Mouse (Mus musculus) cerebellum, adult 2 months (tissue): ENCODE data around the gene Mrm3.

Experiments
- CTCF ChIP-seq: fragments of 200-500 bp; IDR thresholded peaks from 2 replicates; pipeline ENCODE4 v1.5.1; 2011; ENCODE audit warnings: low read depth, mild to moderate bottlenecking, control low read depth, low read length, moderate library complexity, borderline replicate concordance; ENCODE audit not compliant: insufficient read depth
- POLR2A ChIP-seq: fragments of 200-500 bp; IDR thresholded peaks from 2 replicates; pipeline ENCODE4 v1.6.1; 2011; ENCODE audit warnings: low read length, control low read depth, borderline replicate concordance; ENCODE audit not compliant: insufficient read depth

- TF ChIP-seq CTCF (no peak), POLR2A (no peak)
These were observed 13.9 kb downstream of the Mrm3 start for GRCm38 (mm10) chr11:76257386-76257785.
